Mouse (Mus musculus) G1E (cell line): Measurements from ENCODE around the gene Itgb5.

ENCODE experiments used
- CTCF ChIP-seq: IDR thresholded peaks from 2 replicates; pipeline ENCODE4 v1.5.1; 2012; ENCODE audit warnings: low read depth, low read length, inconsistent platforms, mixed read lengths
- GATA1 ChIP-seq: IDR thresholded peaks from 2 replicates; pipeline ENCODE4 v1.6.1; 2012; ENCODE audit warnings: borderline replicate concordance, low read length, inconsistent platforms, mixed read lengths

DNA sequence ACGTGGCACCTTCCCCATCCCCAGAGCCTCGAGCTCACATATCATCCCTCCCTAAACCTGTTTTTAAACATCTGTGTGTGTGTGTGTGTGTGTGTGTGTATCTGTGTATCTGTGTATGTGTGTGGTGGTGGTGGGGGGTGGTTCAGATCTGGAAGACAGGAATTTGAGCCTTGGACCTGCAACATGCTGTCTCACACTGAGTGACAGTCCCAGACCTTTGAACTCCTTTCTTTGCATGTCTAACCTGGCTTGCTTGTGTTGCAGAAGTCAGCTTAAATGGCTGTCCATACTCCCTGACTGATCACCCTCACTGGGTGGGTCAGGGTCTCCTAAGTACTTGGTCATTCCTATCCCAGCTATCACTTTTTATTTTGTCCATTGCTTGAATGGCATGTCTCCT, 58.5 kb downstream of the Itgb5 start:
- no peak for TF ChIP-seq CTCF
- TF ChIP-seq GATA1: no peak
